Mouse (Mus musculus): ENCODE data around the gene Tspyl3.

The Tspyl3 gene

DNA sequence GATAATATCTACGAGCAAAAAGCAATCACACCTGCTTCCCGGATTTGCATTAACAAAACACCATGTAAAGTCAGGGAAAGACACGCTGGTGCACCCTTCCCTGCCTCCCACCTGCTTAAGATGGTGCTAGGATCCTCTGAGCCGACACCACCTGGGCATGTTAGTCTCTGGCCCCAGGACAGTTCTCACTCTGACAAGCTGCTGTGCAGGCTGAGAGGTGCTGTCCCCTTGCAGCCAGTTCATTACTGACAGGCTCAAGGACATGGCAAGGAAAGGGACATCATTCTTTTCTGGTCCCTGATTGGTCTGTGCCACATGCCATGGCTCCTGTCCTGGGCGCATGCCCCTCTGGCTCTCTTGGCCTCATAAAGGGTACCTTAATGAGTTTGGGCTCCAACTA lies 3.3 kb upstream of the Tspyl3 start:
- DNase-seq (ENCODE audit: low spot score in 2 of 2), result no peak

DNA sequence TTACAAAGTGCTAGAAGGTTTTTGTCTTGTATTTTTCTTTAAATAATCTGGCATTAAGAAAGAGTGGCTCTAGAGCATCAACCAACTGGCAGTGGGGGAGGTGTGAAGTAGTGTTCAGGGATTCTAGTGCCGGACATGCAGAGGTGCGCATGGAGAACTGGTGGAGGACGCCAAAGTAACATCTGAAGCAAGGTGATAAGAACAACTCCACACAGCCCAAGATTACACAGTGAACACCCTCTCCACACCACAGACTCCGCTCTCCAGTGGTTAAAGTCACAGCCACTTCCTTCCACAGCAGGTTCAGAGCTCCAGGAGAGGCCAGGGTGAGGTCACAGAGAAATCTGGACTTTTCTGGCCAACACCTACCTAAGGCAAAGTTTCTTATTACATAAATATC lies 2.7 kb upstream of the Tspyl3 start:
- no peak for DNase-seq (ENCODE audit: low spot score in 2 of 2)

DNA sequence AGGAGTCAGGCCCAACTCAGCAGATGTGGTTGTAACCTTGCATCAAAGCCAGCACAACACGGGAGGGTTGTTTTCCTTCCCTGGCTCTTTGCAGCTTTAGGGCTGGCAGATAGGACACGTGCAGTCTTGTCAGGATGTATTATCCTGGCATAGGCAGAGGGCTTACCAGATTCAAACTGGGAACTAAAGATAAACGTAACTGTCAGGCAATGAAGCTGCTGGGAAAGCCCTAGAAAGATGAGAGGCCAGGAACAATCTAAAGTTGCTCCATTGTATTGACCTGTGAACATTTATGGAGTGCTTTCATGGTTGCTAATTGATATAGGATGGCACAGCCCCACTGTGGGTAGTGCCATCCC lies 333 bp upstream of the Tspyl3 start:
- no peak for DNase-seq (ENCODE audit: low spot score in 2 of 2)

DNA sequence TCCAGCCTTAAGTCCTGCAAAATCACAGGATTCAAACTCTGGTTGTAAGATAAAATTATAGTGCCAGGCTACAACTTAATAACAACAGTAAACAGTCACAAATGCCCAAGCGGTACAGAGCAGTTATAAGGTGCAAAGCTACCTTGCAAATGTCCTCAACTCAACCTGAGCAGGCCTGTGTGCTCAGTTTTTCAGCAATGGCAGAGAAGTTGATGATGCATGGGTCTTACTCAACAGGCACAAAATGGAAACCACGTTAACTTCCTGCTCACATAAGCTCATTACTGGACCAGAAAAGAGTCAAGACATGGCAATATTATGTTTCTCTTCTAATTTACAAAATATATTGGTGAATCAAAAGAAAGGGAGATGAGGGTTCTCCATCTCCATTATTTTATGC lies 2.7 kb downstream of the Tspyl3 start:
- DNase-seq (ENCODE audit: low spot score in 2 of 2), result no peak

DNA sequence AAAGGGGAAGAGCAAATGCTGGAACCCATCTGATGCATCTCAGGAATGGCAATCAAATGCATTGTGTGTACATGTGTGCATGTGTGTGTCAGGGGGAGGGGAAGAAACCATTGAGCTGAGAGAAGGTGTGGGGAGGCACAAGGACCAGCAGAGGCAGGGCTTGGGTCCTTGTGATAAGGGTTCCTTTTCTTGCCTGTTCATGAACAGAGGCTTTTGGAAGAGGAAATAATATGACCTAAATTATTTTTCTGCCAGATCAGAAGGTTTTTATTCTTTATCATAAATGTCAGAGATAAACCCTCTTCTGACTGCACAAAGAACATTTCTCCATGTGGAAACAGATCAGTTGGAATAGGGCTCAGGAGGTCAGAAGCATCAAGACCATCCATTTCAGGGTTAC lies 3.1 kb downstream of the Tspyl3 start:
- no peak for DNase-seq (ENCODE audit: low spot score in 2 of 2)

DNA sequence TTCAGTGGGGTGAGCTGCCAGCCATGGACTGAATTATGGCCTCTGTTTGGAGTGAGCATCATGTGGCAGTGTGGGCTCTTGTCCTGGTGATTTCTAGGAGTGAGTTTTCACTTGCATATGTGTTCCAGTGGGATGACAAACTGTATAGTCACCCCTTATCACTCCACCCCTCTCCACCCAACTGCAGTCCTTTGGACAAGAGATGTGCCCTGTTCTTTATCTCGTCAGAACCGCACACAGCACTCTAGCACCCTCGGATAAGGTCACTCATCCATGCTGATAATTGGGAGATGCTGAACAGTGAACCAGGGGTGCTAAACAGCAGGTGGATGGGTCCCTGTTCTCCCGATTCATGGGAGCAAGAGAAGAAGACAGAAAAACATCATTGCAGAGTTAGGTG lies 3.6 kb downstream of the Tspyl3 start:
- no peak for DNase-seq (ENCODE audit: low spot score in 2 of 2)

DNA sequence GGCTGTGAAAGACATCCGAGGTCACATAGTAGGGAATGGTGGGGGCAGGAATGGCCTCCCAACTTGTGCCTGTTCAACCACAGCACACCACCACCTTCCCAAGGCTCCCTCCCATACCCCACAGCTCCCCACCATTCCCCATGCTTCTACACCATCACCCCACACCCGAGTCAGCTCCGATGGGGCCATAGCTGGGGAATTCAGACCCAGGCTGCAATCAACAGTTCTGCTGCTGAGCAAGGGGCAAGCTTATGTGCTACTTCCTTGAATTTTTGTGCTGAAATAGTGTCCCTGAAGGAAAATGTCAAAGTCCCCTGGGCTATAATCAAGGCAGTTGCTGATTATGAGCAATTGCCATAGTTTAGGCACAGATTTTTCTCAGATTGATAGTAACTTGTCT lies 6.7 kb downstream of the Tspyl3 start:
- no peak for DNase-seq (ENCODE audit: low spot score in 2 of 2)

DNA sequence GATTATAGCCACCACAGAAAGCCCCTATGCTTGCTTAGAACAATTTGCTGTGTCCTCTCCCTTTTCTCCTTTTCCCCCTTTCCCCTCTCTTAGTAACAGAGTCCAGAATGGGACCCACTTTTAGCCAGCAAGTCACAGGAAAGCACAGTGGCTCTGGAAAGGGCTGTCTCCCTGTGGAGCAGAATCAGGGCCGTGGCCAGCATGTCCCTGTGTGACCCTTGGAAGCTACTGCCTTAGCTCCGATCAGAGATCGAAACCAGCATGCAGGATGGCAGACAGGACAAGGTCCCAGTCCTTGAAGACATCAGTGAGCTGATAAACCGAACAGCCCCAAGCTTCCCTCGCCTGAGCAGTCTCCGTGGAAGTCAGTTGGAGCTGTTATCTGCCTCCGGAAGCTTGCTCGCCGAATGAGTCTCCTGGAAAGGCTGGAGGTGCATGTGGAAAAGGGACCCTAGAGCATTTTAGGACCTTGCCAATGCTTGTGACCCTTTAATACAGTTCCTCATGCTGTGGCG lies 7.4 kb downstream of the Tspyl3 start:
- DNase-seq (ENCODE audit: low spot score in 2 of 2), result no peak

DNA sequence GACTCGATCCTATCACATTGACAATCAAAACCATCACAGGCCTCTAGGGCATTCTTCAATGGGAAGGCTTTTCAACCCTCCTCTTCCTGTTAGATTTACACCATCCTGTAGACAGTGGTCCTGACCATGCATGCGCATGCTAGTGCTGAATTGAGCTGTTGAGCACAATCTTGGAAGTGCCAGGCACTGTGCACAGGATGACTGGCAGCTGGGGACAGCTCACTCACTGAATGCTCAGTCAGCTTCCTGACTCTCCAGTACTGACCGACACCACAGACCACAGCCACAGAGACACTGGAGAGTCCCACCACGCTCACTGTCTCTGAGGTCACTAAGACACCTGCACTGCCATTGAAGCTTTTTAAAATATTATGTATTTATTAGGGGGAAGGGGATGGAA lies 9.8 kb downstream of the Tspyl3 start:
- no peak for DNase-seq (ENCODE audit: low spot score in 2 of 2)

DNA sequence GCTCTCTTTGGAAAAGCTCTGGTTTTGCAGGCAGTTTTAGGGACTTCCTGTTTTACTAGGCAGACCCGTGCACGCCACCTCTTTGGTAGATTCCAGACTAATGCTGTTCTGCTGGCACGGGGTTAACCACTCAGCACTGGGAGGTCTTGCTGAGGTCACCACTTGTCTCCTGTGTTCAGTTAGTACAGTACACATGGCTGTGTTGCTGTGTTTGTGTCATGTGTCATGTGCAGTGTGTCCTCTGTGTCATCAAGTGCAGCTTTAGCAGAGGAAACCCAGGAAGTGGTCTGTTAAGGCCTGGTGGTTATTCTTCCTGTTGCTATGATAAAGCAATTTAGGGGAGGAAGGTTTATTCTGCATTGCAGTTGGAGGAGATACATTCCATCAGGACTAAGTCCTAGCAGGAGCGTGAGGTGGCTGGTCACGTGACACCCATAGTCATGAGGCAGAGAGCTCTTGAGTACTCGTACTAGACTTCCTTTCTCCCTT lies 10.4 kb downstream of the Tspyl3 start:
- no peak for DNase-seq (ENCODE audit: low spot score in 2 of 2)

DNA sequence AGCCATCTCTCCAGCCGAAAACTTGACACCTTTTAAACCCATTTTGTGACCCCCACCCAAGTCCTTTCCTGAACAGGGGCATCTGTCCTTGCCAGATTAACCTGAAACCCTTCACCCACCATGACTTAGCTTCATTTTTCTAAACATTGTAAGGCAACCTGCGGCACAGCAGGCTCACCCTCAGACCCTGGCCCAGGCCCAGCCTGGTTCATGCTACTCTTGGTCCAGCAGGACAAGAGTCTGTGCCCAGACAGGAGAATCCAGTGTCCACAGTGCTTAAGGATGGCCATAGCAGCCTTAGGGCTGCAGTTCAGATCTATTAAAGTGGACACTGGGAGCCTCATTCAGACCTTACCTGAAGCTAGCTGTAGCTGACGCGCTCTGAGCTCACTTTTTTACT lies 11.9 kb downstream of the Tspyl3 start:
- no peak for DNase-seq (ENCODE audit: low spot score in 2 of 2)

DNA sequence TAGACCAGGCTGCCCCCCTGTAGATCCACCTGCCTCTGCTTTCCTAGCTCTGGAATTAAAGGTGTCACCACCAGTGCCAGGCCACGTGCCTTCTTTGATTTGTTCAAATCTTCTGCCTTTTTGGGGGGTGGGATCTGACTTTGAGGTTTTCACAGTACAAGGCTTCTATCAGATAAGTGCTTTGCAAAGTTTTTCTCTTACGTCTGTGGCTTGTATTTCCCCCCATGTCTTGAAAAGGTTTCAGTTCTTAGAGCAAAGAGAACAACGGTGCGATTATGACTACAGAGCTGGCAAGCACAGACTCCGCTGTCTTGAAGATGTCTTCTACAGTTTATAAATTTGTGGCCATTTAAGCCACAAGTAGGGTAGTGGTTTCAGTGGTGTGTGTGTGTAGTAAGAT lies 13.8 kb downstream of the Tspyl3 start:
- no peak for DNase-seq (ENCODE audit: low spot score in 2 of 2)

DNA sequence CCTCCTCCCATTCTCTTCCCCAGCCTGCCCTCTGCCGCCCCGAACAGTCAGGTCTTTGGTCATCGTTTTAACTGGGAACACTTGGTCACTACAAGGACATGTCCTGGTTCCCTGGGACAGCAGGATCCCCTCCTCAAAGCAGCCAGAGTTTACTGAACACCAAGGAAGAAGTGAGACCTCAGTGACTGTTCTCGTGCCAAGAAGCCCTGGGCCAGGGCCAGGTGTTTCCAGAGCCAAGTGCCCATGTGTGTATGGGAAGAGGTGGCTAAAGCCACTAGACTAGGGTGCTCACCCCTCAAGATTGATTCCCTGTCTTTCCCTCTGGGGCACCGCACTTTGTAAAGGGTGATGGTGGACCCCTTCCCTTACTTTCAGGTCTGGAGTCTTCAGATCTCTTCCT lies 16.0 kb downstream of the Tspyl3 start:
- DNase-seq (ENCODE audit: low spot score in 2 of 2), result no peak

DNA sequence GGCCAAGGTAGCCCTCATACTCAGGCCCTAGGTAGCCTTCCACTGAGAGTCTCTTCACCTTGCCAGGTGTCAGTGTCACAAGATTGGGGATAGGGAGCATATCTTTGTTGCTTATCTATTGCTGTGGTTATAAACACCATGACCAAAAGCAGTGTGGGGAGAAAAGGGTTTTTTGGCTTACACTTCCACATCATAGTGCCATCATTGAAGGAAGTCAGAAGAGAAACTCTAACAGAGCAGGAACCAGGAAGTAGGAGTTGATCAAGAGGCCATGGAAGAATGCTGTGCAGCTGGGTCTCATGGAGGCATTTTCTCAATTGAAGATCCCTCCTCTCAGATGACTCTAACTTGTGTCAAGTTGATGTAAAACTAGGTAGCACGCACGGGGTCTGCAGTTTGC lies 17.1 kb downstream of the Tspyl3 start:
- DNase-seq (ENCODE audit: low spot score in 2 of 2), result no peak

DNA sequence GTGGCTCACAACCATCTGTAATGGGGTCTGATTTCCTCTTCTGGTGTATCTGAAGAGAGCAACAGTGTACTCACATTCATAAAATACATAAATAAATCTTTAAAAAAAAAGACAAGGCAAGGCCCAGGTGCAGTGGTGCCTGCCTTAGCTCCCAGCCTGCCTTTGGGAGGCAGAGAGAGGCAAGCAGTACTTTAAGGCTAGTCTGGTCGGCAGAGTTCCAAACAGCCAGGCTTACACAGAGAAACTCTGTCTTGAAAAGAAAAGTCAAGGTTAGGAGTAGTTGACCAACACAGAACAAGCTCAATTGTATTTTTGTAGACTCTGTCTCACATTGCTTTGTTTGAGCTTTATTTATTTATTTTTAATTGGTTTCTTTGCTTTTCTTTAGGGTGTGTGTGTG lies 22.5 kb downstream of the Tspyl3 start:
- DNase-seq (ENCODE audit: low spot score in 2 of 2), result no peak

DNA sequence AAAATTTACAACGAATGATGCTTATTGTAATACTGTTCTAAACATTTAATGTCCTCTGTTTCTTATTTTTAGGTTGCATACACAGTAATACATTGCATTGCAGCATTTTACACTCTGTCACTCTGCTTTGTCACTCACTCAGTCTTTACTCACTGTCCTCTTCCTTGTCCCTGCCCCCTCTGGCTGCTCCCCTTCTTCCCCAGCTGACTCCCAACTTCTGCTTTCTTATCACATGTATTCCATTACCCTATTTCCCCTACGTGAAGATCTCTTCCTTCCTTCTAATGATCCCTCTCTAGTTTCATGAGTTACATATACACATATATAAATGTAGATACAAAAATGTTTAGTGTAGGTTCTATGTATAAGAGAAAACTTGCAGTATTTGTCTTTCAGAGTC lies 26.1 kb downstream of the Tspyl3 start:
- DNase-seq (ENCODE audit: low spot score in 2 of 2), result no peak

DNA sequence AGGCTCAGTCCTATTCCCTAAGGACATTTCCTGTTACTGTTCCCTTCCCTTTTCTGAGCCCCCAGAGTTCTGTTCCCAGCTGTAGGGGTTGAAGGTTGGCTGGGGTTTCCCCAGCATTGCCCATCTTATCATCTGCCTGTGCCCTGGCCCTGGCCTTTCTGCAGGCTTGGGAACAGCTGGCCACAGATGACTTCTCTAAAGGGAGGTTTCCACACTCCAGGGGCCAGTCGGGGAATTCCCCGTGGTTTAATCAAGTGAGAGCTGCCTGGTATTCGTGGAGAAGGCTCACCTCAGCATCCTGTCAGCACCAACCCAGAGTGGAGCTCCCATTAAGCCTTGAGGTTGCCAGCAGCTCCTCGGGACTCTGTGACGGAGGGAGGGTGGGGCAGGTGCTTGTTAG lies 26.8 kb downstream of the Tspyl3 start:
- no peak for DNase-seq (ENCODE audit: low spot score in 2 of 2)

DNA sequence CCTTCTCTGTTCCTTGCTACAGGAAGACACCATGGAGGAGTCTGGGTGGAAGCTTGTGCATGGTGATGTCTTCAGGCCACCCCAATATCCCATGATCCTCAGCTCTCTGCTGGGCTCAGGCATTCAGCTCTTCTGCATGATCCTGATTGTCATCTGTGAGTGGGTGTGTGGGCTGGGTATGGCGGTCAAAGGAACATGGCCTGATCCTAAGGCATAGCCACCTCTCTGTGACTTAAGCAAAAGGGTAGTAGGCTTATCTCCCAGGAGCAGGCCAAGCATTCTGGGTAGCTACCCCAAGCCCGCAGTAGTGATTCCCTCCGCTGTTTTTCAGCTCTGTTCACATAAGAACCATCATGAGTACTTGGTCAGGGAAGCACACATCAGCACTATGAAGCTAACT lies 31.0 kb downstream of the Tspyl3 start:
- DNase-seq (ENCODE audit: low spot score in 2 of 2), result peak in 1 of 2 experiments; percentile 52

DNA sequence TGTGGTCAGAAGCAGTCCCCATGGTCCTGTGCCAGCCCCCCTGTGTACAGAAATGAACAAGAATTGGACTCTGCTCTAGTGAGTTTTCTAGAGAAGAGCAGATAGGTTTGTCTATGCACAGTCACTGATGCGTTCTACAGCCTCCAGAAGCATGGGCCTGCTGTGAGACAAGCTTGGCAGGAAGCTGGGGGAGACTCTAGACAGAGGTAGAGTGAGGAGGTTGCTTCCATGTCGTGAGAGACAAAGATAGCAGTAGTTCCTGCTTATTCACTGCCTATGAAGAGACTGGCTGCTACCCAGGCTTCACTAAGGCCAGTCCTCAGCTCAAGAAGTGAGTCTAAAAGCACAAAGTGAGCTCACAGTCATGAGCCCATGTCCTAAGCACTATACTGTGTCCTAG lies 34.0 kb downstream of the Tspyl3 start:
- no peak for DNase-seq (ENCODE audit: low spot score in 2 of 2)

DNA sequence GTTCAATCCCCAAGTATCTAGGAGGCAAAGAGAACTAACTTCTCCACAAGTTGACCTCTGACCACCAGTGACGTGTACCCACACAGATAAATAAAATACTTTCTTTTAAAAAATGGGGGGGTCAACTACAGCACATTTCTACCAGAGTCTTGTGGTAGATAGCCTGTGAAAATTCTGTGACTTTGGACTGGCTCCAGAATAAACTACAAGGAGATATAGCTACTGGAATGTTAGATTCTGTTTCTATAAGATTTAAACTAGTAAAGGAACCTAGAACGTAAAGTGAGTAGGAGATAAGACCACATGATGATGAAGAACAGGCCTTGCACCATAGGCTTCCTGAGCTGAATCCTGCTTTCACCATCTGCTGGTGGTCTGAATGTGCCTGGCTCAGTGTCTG lies 37.4 kb downstream of the Tspyl3 start:
- no peak for DNase-seq (ENCODE audit: low spot score in 2 of 2)

DNA sequence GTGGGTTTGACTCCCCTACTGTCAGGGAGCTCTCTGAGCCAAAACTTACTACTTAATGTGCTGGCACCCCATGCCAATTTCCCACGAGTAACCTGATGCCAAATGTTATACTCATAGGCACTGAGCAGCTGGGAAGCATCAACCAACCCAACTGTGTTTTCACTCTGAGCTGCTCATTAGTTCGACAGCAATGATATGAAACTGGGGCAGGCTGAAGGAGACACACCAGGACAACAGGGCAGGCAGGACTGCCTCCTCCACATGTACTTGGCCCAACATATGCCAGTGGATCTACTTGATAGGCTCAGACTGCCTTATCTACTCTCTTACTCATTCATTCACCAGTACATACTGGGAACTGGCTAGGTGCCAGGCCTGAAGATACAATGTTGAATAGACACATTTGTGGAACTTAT lies 39.1 kb downstream of the Tspyl3 start:
- DNase-seq (ENCODE audit: low spot score in 2 of 2), result peak in 1 of 2 experiments; percentile 36

DNA sequence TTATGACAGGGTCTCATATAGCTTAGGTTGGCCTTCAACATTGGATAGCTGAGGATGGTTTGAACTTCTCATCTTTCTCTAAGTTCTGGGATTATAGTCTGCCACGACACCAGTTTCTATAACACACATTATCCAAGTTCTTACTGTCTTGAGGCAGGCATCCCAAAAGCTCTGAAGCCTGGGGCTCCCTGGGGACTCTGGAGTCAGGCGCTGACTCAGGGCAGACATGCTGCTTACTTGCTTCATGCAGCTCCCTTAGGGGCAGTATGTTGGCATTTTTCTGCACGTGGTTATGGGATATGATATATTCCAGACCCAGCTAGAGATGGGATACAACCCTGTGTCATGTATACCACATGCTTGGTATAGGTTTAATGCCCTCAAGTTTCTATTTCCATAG lies 45.3 kb downstream of the Tspyl3 start:
- no peak for DNase-seq (ENCODE audit: low spot score in 2 of 2)

DNA sequence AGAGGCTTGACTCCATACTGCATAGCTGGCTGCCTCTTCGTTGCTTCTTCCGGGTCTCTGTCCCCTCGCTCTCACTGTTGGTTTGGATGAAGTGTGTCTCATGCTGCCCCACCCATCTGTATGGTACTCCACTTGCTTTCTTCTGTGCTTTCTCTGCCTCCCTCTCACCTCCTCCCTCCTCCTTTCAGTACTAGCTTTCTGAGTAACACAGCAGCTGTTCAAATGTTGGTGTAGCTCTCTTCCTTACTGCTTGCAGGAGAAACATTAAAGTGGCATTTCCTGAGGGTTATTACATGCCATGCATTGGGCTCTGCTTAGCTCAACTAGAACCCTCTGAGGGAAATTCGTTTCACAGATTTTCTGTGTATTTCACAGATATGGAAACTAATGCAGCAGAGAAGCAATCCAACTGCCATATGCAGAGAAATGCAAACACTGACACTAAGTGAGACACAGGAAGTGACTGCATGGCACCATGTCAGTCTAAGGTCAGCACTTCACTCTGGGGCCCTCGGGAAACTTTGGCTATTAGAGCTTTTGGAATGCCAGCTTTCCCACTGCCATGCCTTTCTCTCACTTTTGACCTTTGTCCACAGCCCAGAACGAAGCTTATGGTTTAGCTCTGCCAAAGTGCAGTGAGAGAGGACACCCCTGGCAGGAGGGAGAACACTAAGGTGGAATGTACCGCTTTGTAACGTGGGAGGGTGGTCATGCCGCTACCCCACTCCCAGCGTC lies 45.9 kb downstream of the Tspyl3 start:
- DNase-seq (ENCODE audit: low spot score in 2 of 2), result no peak

DNA sequence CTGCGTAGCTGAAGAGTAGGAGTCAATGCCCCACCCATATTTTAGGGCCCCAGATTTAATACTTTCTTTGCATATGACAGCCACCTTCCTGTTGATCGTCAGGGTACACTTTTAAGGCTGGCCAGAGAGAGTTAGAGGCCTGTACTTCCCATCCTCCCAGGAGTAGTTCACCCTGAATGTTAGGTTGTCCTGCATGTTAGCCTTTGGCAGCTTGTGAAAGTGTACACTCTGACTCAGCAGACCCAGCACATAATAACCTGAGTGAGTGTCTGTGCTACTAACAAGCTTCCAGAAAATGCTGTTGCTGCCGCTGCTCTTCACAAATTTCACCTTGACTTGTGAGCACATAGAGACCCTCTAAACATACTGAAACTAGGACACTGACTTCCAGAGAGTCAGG lies 48.1 kb downstream of the Tspyl3 start:
- DNase-seq (ENCODE audit: low spot score in 2 of 2), result no peak
